Mouse (Mus musculus): ENCODE measurements around the gene 2310046K23Rik. TPM values are rescaled to one million over a fixed set of nuclear protein-coding genes. Genes with fewer than 3 reads are reported as not detected.
"Not testable (repeated sequence)": the region's sequence is repeated elsewhere in the genome, so short reads cannot be mapped to it uniquely, and the experiment has no call there.

Gene 2310046K23Rik
- total and polyA plus RNA-seq, 3 experiments = not detected

DNA sequence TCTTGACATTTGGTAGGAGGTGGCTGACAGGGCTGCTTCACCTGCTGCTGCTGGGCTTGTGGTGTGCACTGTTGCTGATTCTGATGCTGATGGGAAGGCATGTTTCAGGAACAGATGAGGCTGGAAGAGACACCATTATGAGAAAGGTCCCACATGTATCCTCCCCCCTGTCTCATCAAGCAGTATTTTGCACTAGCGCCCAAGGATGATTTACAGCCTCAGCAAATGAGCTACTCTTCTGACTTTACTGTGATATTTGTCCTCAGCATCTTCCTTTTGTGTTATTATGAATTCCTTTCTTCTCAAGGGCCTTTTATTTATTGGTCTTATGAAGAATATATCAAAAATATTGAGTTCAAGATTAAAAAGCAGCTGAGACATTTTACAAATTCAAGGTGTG lies 33.9 kb downstream of the 2310046K23Rik start, which contains the start of gene Sprr4:
Gene Sprr4 (minus strand): TSS at position 101 of the 400 bp plus-strand sequence.
- Histone ChIP-seq H3K27me3 (replicated peaks) (no peaks in the 10 kb centered on the region), H3K9ac (ENCODE audit: insufficient read depth, low read depth) (no peak within 1 kb of the TSS), H3K27ac (ENCODE audit: insufficient read depth, low read depth) (no peak within 1 kb of the TSS), H3K36me3 (replicated peaks in 1 of 2; ENCODE audit: control insufficient read depth in 1 of 2, insufficient read depth in 1 of 2, low read length in 1 of 2) (no peaks in the 10 kb centered on the region), H3K9me3 (replicated peaks; ENCODE audit: low read length) (peaks cover 26% of the 10 kb centered on the region), H3K4me2 (ENCODE audit: insufficient read depth, low read depth, poor library complexity, severe bottlenecking) (no peak within 1 kb of the TSS), H3K79me2 (replicated peaks; ENCODE audit: control insufficient read depth, extremely low read depth, insufficient read depth, poor library complexity, severe bottlenecking) (no peaks in the 10 kb centered on the region), H3K4me3 (replicated peaks in 1 of 3; ENCODE audit: low read depth in 2 of 3, low read length in 2 of 3, poor library complexity in 1 of 3) (no peak within 1 kb of the TSS), H3K4me1 (ENCODE audit: control insufficient read depth in 1 of 2, insufficient read depth in 2 of 2) (no peaks in the 10 kb centered on the region)
- no peak for TF ChIP-seq JUN (IDR thresholded peaks at IDR 0.05; ENCODE audit: insufficient read depth, low read depth, low read length)
- no peak for TF ChIP-seq E2F4 (IDR thresholded peaks at IDR 0.05; ENCODE audit: insufficient replicate concordance, low read depth, low read length)
- no peak for TF ChIP-seq POLR2AphosphoS2 (IDR thresholded peaks at IDR 0.05; ENCODE audit: low read depth, low read length)
- TF ChIP-seq HCFC1 (IDR thresholded peaks at IDR 0.05; ENCODE audit: low read depth, low read length) = no peak
- no peak for TF ChIP-seq RCOR1 (conservative IDR thresholded peaks at IDR 0.05; ENCODE audit: low read depth, low read length)
- TF ChIP-seq NELFE (IDR thresholded peaks at IDR 0.05; ENCODE audit: low read depth, low read length) = no peak
- TF ChIP-seq ZMIZ1 (IDR thresholded peaks at IDR 0.05; ENCODE audit: low read depth, low read length) = no peak
- no peak for TF ChIP-seq USF2 (conservative IDR thresholded peaks at IDR 0.05; ENCODE audit: low read depth, low read length)
- TF ChIP-seq MAFK (IDR thresholded peaks at IDR 0.05; ENCODE audit: insufficient replicate concordance, low read length) = no peak
- no peak for TF ChIP-seq CHD2 (IDR thresholded peaks at IDR 0.05; ENCODE audit: low read length)
- TF ChIP-seq IRF4 (IDR thresholded peaks at IDR 0.05; ENCODE audit: low read depth, low read length) = no peak
- TF ChIP-seq CTCF (conservative IDR thresholded peaks at IDR 0.05 in 1 of 2, IDR thresholded peaks at IDR 0.05 in 1 of 2; ENCODE audit: low read depth in 2 of 2, low read length in 2 of 2) = no peak
- TF ChIP-seq JUND (conservative IDR thresholded peaks at IDR 0.05; ENCODE audit: low read depth, low read length) = no peak
- no peak for TF ChIP-seq SIN3A (IDR thresholded peaks at IDR 0.05; ENCODE audit: low read length)
- TF ChIP-seq POLR2A (IDR thresholded peaks at IDR 0.05; ENCODE audit: low read depth, low read length) = no peak
- dilution Hi-C loops (cut with MboI; ENCODE audit: extremely low pct_ligation_motif_present, extremely low pct_unique_long_range_greater_than_20kb, low sequenced_read_pairs) = no loop called here
- in situ Hi-C loops (cut with MboI; ENCODE audit: low pct_ligation_motif_present, low pct_unique_long_range_greater_than_20kb, low sequenced_read_pairs) = no loop called here
- no peak for DNase-seq (ENCODE audit: extremely low read depth)

GRCm38 (mm10) chr3:92490262-92490661 lies 44.0 kb downstream of the 2310046K23Rik start:
- H3K27me3 ChIP-seq (replicated peaks); H3K4me1 ChIP-seq (ENCODE audit: control insufficient read depth in 1 of 2, insufficient read depth in 2 of 2); H3K4me3 ChIP-seq (replicated peaks in 1 of 3; ENCODE audit: low read depth in 2 of 3, low read length in 2 of 3, poor library complexity in 1 of 3); DNase-seq (ENCODE audit: extremely low read depth); in situ Hi-C loops (cut with MboI; ENCODE audit: low pct_ligation_motif_present, low pct_unique_long_range_greater_than_20kb, low sequenced_read_pairs); H3K36me3 ChIP-seq (replicated peaks in 1 of 2; ENCODE audit: control insufficient read depth in 1 of 2, insufficient read depth in 1 of 2, low read length in 1 of 2); H3K79me2 ChIP-seq (replicated peaks; ENCODE audit: control insufficient read depth, extremely low read depth, insufficient read depth, poor library complexity, severe bottlenecking); H3K27ac ChIP-seq (ENCODE audit: insufficient read depth, low read depth); H3K9ac ChIP-seq (ENCODE audit: insufficient read depth, low read depth); dilution Hi-C loops (cut with MboI; ENCODE audit: extremely low pct_ligation_motif_present, extremely low pct_unique_long_range_greater_than_20kb, low sequenced_read_pairs); H3K4me2 ChIP-seq (ENCODE audit: insufficient read depth, low read depth, poor library complexity, severe bottlenecking): not testable (repeated sequence)
- H3K9me3 ChIP-seq (replicated peaks; ENCODE audit: low read length) = peaks cover 35% of the 10 kb centered on the region

DNA sequence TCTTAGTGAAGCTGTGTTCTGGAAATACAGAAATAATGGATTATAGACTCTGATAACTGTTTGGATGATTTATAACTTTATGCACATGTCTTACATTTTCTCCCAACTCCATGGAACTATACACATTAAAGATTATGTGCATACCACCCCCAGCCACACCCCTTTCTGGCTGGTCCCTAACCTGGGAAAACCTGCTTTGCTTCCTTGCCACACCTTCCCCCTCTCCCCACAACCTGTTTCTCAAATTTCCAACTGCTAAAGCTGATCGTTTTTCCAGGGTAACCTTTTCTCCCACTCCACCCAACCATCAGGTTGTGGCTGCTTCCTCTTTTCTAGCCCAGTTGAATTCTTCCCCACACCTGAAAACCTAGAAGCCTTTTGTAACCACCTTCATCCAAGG lies 48.0 kb downstream of the 2310046K23Rik start:
- H3K4me3 ChIP-seq (replicated peaks in 1 of 3; ENCODE audit: low read depth in 2 of 3, low read length in 2 of 3, poor library complexity in 1 of 3) = no peak overlapping the region
- in situ Hi-C loops (cut with MboI; ENCODE audit: low pct_ligation_motif_present, low pct_unique_long_range_greater_than_20kb, low sequenced_read_pairs) = no loop called here
- H3K4me2 ChIP-seq (ENCODE audit: insufficient read depth, low read depth, poor library complexity, severe bottlenecking) = no peak overlapping the region
- peaks cover 42% of the 10 kb centered on the region for H3K9me3 ChIP-seq (replicated peaks; ENCODE audit: low read length)
- H3K4me1 ChIP-seq (ENCODE audit: control insufficient read depth in 1 of 2, insufficient read depth in 2 of 2) = no peaks in the 10 kb centered on the region
- TF ChIP-seq JUN (IDR thresholded peaks at IDR 0.05; ENCODE audit: insufficient read depth, low read depth, low read length) = no peak
- TF ChIP-seq CTCF (conservative IDR thresholded peaks at IDR 0.05 in 1 of 2, IDR thresholded peaks at IDR 0.05 in 1 of 2; ENCODE audit: low read depth in 2 of 2, low read length in 2 of 2) = no peak
- TF ChIP-seq ETS1 (conservative IDR thresholded peaks at IDR 0.05; ENCODE audit: low read depth, low read length) = no peak
- no peak for TF ChIP-seq CHD2 (IDR thresholded peaks at IDR 0.05; ENCODE audit: low read length)
- TF ChIP-seq ELF1 (IDR thresholded peaks at IDR 0.05; ENCODE audit: low read depth, low read length) = no peak
- no peak for TF ChIP-seq MYC (IDR thresholded peaks at IDR 0.05; ENCODE audit: low read depth, low read length)
- H3K27ac ChIP-seq (ENCODE audit: insufficient read depth, low read depth) = no peak overlapping the region
- dilution Hi-C loops (cut with MboI; ENCODE audit: extremely low pct_ligation_motif_present, extremely low pct_unique_long_range_greater_than_20kb, low sequenced_read_pairs) = no loop called here
- DNase-seq (ENCODE audit: extremely low read depth) = no peak
- H3K36me3 ChIP-seq (replicated peaks in 1 of 2; ENCODE audit: control insufficient read depth in 1 of 2, insufficient read depth in 1 of 2, low read length in 1 of 2) = no peaks in the 10 kb centered on the region
- no peaks in the 10 kb centered on the region for H3K79me2 ChIP-seq (replicated peaks; ENCODE audit: control insufficient read depth, extremely low read depth, insufficient read depth, poor library complexity, severe bottlenecking)
- H3K27me3 ChIP-seq (replicated peaks) = no peaks in the 10 kb centered on the region
- no peak overlapping the region for H3K9ac ChIP-seq (ENCODE audit: insufficient read depth, low read depth)

Data from CH12.LX (cell line).